In genomic region chr7:19701069-19701761, GRCm38 (mm10) we compare ENCODE assay signal across 8 mouse cellular contexts. TPM values are rescaled to one million over a fixed set of nuclear protein-coding genes. Genes with fewer than 3 reads are reported as not detected.
DNase-seq lines count a peak whose midpoint lies in the region; ATAC-seq and TF ChIP-seq lines count a peak whose summit lies in the region.

No protein-coding gene starts in this region.

- H3K27me3 ChIP-seq in G1E (ENCODE audit: insufficient read depth, low read length): no peaks in the 10 kb centered on the region
- no peaks in the 10 kb centered on the region for H3K27me3 ChIP-seq in forebrain, postnatal 0 days (ENCODE audit: insufficient read depth, low read length)
- peaks cover 12% of the 10 kb centered on the region; the same call in 1 of the 2 replicates for H3K27me3 ChIP-seq in hindbrain, embryonic 13.5 days

- no peak overlapping the region; the same call in 1 of the 2 replicates for H3K4me3 ChIP-seq in G1E (ENCODE audit: low read depth, low read length)
- H3K4me3 ChIP-seq in forebrain, postnatal 0 days (ENCODE audit: low read depth, low read length): no peak overlapping the region
- H3K4me3 ChIP-seq in hindbrain, embryonic 13.5 days: no peak overlapping the region

- H3K4me1 ChIP-seq in G1E (ENCODE audit: insufficient read depth, low read depth, low read length): peaks cover 75% of the 10 kb centered on the region
- H3K4me1 ChIP-seq in forebrain, postnatal 0 days (ENCODE audit: insufficient read depth): no peaks in the 10 kb centered on the region
- peaks cover 21% of the 10 kb centered on the region for H3K4me1 ChIP-seq in hindbrain, embryonic 13.5 days (replicated peaks)

- peak; percentile 36; the same call in 1 of the 2 replicates for ATAC-seq in G1E (ENCODE audit: extremely low read depth, insufficient number of reproducible peaks, low FRiP score, poor library complexity, severe bottlenecking)
- peak; percentile 63 for ATAC-seq in forebrain, postnatal 0 days
- ATAC-seq in hindbrain, embryonic 13.5 days (ENCODE audit: low FRiP score): peak; percentile 40; the same call in 1 of the 2 replicates

- H3K9ac ChIP-seq in forebrain, postnatal 0 days: no peak overlapping the region
- H3K9ac ChIP-seq in hindbrain, embryonic 13.5 days: no peak overlapping the region

- peak; percentile 31 for DNase-seq in G1E (ENCODE audit: low spot score)
- peak; percentile 76 for DNase-seq in brain, adult 2 months (ENCODE audit: low read depth, low spot score)
- peak; percentile 60 for DNase-seq in forebrain, postnatal 0 days
- peak; percentile 51 to 73 for DNase-seq in layer of hippocampus, postnatal 25 days (ENCODE audit: extremely low spot score in 1 of 2, low spot score in 1 of 2)
- peak; percentile 86 for DNase-seq in lung, postnatal 14 days
- DNase-seq in right cerebral cortex, adult 2 months (ENCODE audit: low spot score in 2 of 2): peak; percentile 60 to 64
- no peak for DNase-seq in T-cell, adult 2 months (ENCODE audit: low spot score)

- H3K27ac ChIP-seq in forebrain, postnatal 0 days (ENCODE audit: low read depth, low read length): peak overlapping the region; percentile 30; the same call in 1 of the 2 replicates
- peak overlapping the region; percentile 73 for H3K27ac ChIP-seq in hindbrain, embryonic 13.5 days

- H3K36me3 ChIP-seq in G1E (replicated peaks): peaks cover 93% of the 10 kb centered on the region
- peaks cover 6% of the 10 kb centered on the region for H3K36me3 ChIP-seq in forebrain, postnatal 0 days (ENCODE audit: insufficient read depth)
- H3K36me3 ChIP-seq in hindbrain, embryonic 13.5 days: peaks cover 39% of the 10 kb centered on the region

- TF ChIP-seq CTCF in G1E (IDR thresholded peaks at IDR 0.05; ENCODE audit: low read depth, low read length): no peak
- peak; percentile 70 for TF ChIP-seq CTCF in forebrain, postnatal 0 days (IDR thresholded peaks at IDR 0.05; ENCODE audit: low read depth)

- no peak overlapping the region for H3K4me2 ChIP-seq in forebrain, postnatal 0 days (ENCODE audit: low read depth)
- no peak overlapping the region for H3K4me2 ChIP-seq in hindbrain, embryonic 13.5 days

- peaks cover 13% of the 10 kb centered on the region for H3K9me3 ChIP-seq in G1E (replicated peaks)
- H3K9me3 ChIP-seq in forebrain, postnatal 0 days (ENCODE audit: low read length): no peaks in the 10 kb centered on the region
- H3K9me3 ChIP-seq in hindbrain, embryonic 13.5 days: no peaks in the 10 kb centered on the region

- WGBS in forebrain, postnatal 0 days: 27% methylated on average over 22 of the region's 22 CpGs
- WGBS in hindbrain, embryonic 13.5 days: 30% methylated on average over 22 of the region's 22 CpGs

RNA-seq across cellular contexts. Expression of gene Apoe, which starts 2.2 kb away (rescaled TPM):
- total RNA-seq in G1E (2014; fragmentation: Nextera tagmentation) (7.4 and 8.1 TPM in 2 replicates), G1E (2017) (19.9 TPM in 2 replicates)
- 28.6 and 28.7 TPM in 2 replicates for polyA plus RNA-seq in G1E (2012)
- total RNA-seq in forebrain, postnatal 0 days (2014; rRNA removed): 1,116 and 1,436 TPM in 2 replicates
- polyA plus RNA-seq in forebrain, postnatal 0 days (2015; fragmentation: Nextera tagmentation; extraction: Ambion mirVana): 1,283 and 1,495 TPM in 2 replicates
- 339 and 374 TPM in 2 replicates for polyA plus RNA-seq in hindbrain, embryonic 13.5 days (2015; fragmentation: Nextera tagmentation; extraction: Ambion mirVana)
- 1,000 to 10,000 TPM; 2,615 to 2,768 TPM for total RNA-seq in layer of hippocampus, postnatal 25 days (2021)

RNA-seq across cellular contexts. Expression of gene Apoc1, which starts 8.8 kb away (rescaled TPM):
- total RNA-seq in G1E (2014; fragmentation: Nextera tagmentation) (12.3 and 14.9 TPM in 2 replicates), G1E (2017) (4.8 and 7.0 TPM in 2 replicates)
- 9.5 and 15.3 TPM in 2 replicates for polyA plus RNA-seq in G1E (2012)
- total RNA-seq in forebrain, postnatal 0 days (2014; rRNA removed): 2.1 and 5.3 TPM in 2 replicates
- 3.0 and 5.5 TPM in 2 replicates for polyA plus RNA-seq in forebrain, postnatal 0 days (2015; fragmentation: Nextera tagmentation; extraction: Ambion mirVana)
- 2.7 and 3.8 TPM in 2 replicates for polyA plus RNA-seq in hindbrain, embryonic 13.5 days (2015; fragmentation: Nextera tagmentation; extraction: Ambion mirVana)
- 1 to 10 TPM; 4.8 to 7.5 TPM for total RNA-seq in layer of hippocampus, postnatal 25 days (2021)

RNA-seq across cellular contexts. Expression of gene Tomm40, which starts 14.0 kb away (rescaled TPM):
- total RNA-seq in G1E (2014; fragmentation: Nextera tagmentation): 75.6 and 88.4 TPM in 2 replicates
- 49.1 and 56.9 TPM in 2 replicates for total RNA-seq in G1E (2017)
- 377 and 386 TPM in 2 replicates for polyA plus RNA-seq in G1E (2012)
- 98.9 and 113 TPM in 2 replicates for total RNA-seq in forebrain, postnatal 0 days (2014; rRNA removed)
- 146 and 147 TPM in 2 replicates for polyA plus RNA-seq in forebrain, postnatal 0 days (2015; fragmentation: Nextera tagmentation; extraction: Ambion mirVana)
- 119 and 124 TPM in 2 replicates for polyA plus RNA-seq in hindbrain, embryonic 13.5 days (2015; fragmentation: Nextera tagmentation; extraction: Ambion mirVana)
- total RNA-seq in layer of hippocampus, postnatal 25 days (2021): 100 to 1,000 TPM; 109 TPM

RNA-seq across cellular contexts. Expression of gene Apoc4, which starts 19.9 kb away (rescaled TPM):
- total RNA-seq in G1E (2014; fragmentation: Nextera tagmentation): not detected in 2 replicates
- total RNA-seq in G1E (2017): 0.27 TPM in 1 of 2 replicates, not detected in the other
- 0.22 TPM in 1 of 2 replicates, not detected in the other for polyA plus RNA-seq in G1E (2012)
- total RNA-seq in forebrain, postnatal 0 days (2014; rRNA removed): not detected in 2 replicates
- not detected in 2 replicates for polyA plus RNA-seq in forebrain, postnatal 0 days (2015; fragmentation: Nextera tagmentation; extraction: Ambion mirVana)
- 0.12 TPM in 1 of 2 replicates, not detected in the other for polyA plus RNA-seq in hindbrain, embryonic 13.5 days (2015; fragmentation: Nextera tagmentation; extraction: Ambion mirVana)
- not detected for total RNA-seq in layer of hippocampus, postnatal 25 days (2021)

RNA-seq across cellular contexts. Expression of gene Gm44805, which starts 20.0 kb away (rescaled TPM):
- not detected in 2 replicates for total RNA-seq in G1E (2014; fragmentation: Nextera tagmentation)
- total RNA-seq in G1E (2017): not detected in 2 replicates
- not detected in 2 replicates for polyA plus RNA-seq in G1E (2012)
- not detected in 2 replicates for total RNA-seq in forebrain, postnatal 0 days (2014; rRNA removed)
- not detected in 2 replicates for polyA plus RNA-seq in forebrain, postnatal 0 days (2015; fragmentation: Nextera tagmentation; extraction: Ambion mirVana)
- not detected in 2 replicates for polyA plus RNA-seq in hindbrain, embryonic 13.5 days (2015; fragmentation: Nextera tagmentation; extraction: Ambion mirVana)
- total RNA-seq in layer of hippocampus, postnatal 25 days (2021): not detected

Comparison
In these comparisons a context has a peak if more than half of its experiments do, and no peak if none do; other contexts are left out.
1. RNA of gene Apoe, which starts 2.2 kb away (total RNA-seq): 2,615 to 2,768 TPM in layer of hippocampus, postnatal 25 days and 1,116 to 1,436 TPM in forebrain, postnatal 0 days; 7.4 to 19.9 TPM in G1E; every median in the first group is over 10 times any median in the second.
2. Peak in every context shown above with its lines, with median percentiles within 50 percentile points of each other: ATAC-seq.